Mouse (Mus musculus) CH12.LX (cell line): Measurements from ENCODE around the gene Hes3.

Experiments used
- GABPA ChIP-seq: IDR thresholded peaks from 2 replicates; pipeline ENCODE4 v1.6.1; 2012; ENCODE audit warnings: low read depth, low read length, improper control_type of control experiment, inconsistent platforms; ENCODE audit not compliant: insufficient replicate concordance
- JUND ChIP-seq: conservative IDR thresholded peaks from 2 replicates; pipeline ENCODE4 v1.6.1; 2011; ENCODE audit warnings: low read depth, low read length, improper control_type of control experiment
- POLR2A ChIP-seq: IDR thresholded peaks from 2 replicates; pipeline ENCODE4 v1.6.1; 2011; ENCODE audit warnings: low read depth, mild to moderate bottlenecking, improper control_type of control experiment, low read length

- TF ChIP-seq JUND (no peak), POLR2A (no peak), GABPA (no peak)
These were observed 21.8 kb upstream of the Hes3 start for GRCm38 (mm10) chr4:152313211-152313632.
